Mouse (Mus musculus) ES-Bruce4 (cell line): ENCODE measurements around the gene Cap2. TPM values are rescaled to one million over a fixed set of nuclear protein-coding genes. Genes with fewer than 3 reads are reported as not detected.

Experiments used
- H3K27ac ChIP-seq: 2 replicates; pipeline ENCODE4 v1.5.1; 2012; ENCODE audit warnings: low read length, inconsistent platforms; ENCODE audit not compliant: insufficient read depth
- H3K27me3 ChIP-seq: 2 replicates; pipeline ENCODE4 v1.6.1; 2012; ENCODE audit warnings: mild to moderate bottlenecking, low read length, inconsistent platforms; ENCODE audit not compliant: control insufficient read depth, poor library complexity, insufficient read depth, severe bottlenecking
- H3K36me3 ChIP-seq: 2 replicates; pipeline ENCODE4 v1.6.1; 2012; ENCODE audit warnings: inconsistent platforms, mild to moderate bottlenecking, low read length, moderate library complexity; ENCODE audit not compliant: control insufficient read depth, poor library complexity, insufficient read depth, severe bottlenecking
- H3K4me1 ChIP-seq: one replicate; pipeline ENCODE4 v1.8.1; 2011; ENCODE audit warnings: low read length; ENCODE audit not compliant: control insufficient read depth, insufficient read depth
- H3K4me3 ChIP-seq: 2 replicates; pipeline ENCODE4 v1.5.1; 2011; ENCODE audit warnings: low read depth, mild to moderate bottlenecking, low read length
- H3K9ac ChIP-seq: 2 replicates; pipeline ENCODE4 v1.6.1; 2012; ENCODE audit warnings: low read depth, mild to moderate bottlenecking, inconsistent platforms; ENCODE audit not compliant: poor library complexity, severe bottlenecking
- H3K9me3 ChIP-seq: replicated peaks from 2 replicates; pipeline ENCODE4 v1.6.1; 2012; ENCODE audit warnings: mild to moderate bottlenecking, low read length, inconsistent platforms; ENCODE audit not compliant: control insufficient read depth, poor library complexity, insufficient read depth, severe bottlenecking
- CTCF ChIP-seq: IDR thresholded peaks from one replicate; pipeline ENCODE4 v1.8.1; 2011; ENCODE audit warnings: low read depth, low read length
- EP300 ChIP-seq: IDR thresholded peaks from 2 replicates; pipeline ENCODE4 v1.6.1; 2011; ENCODE audit warnings: low read depth, low read length; ENCODE audit not compliant: insufficient read depth
- POLR2A ChIP-seq: IDR thresholded peaks from one replicate; pipeline ENCODE4 v1.8.1; 2011; ENCODE audit warnings: low read length; ENCODE audit not compliant: insufficient read depth
- polyA plus RNA-seq: library from polyadenylated mRNA; stranded (reverse); fragments of >200 nt; gene quantifications from 2 replicates; pipeline ENCODE4 v1.2.4, GENCODE M21; 2011; ENCODE audit warnings: low read depth; ENCODE audit not compliant: missing spikeins, insufficient read depth, insufficient read length

Cap2 gene
- polyA plus RNA-seq, 1 experiment: 0.81 TPM

- Histone ChIP-seq H3K4me1 (no peaks in the 10 kb centered on the region), H3K36me3 (no peaks in the 10 kb centered on the region), H3K27ac (no peak overlapping the region), H3K9ac (no peak overlapping the region), H3K4me3 (no peak overlapping the region), H3K9me3 (no peaks in the 10 kb centered on the region), H3K27me3 (no peaks in the 10 kb centered on the region)
- TF ChIP-seq POLR2A: no peak
- no peak for TF ChIP-seq EP300
- no peak for TF ChIP-seq CTCF
Observed at GRCm38 (mm10) chr13:46548600-46549179, 47.0 kb downstream of the Cap2 start.

GRCm38 (mm10) chr13:46550627-46551026 is 49.0 kb downstream of the Cap2 start:
- Histone ChIP-seq H3K27me3 (no peaks in the 10 kb centered on the region), H3K9me3 (no peaks in the 10 kb centered on the region), H3K4me1 (no peaks in the 10 kb centered on the region), H3K36me3 (no peaks in the 10 kb centered on the region), H3K27ac (no peak overlapping the region), H3K4me3 (no peak overlapping the region), H3K9ac (no peak overlapping the region)
- no peak for TF ChIP-seq EP300
- TF ChIP-seq POLR2A: no peak
- TF ChIP-seq CTCF: no peak

- H3K27ac ChIP-seq: no peak overlapping the region
- no peak for TF ChIP-seq POLR2A
- no peak overlapping the region for H3K9ac ChIP-seq
- no peaks in the 10 kb centered on the region for H3K36me3 ChIP-seq
- no peaks in the 10 kb centered on the region for H3K4me1 ChIP-seq
- no peaks in the 10 kb centered on the region for H3K27me3 ChIP-seq
- H3K4me3 ChIP-seq: no peak overlapping the region
- H3K9me3 ChIP-seq: no peaks in the 10 kb centered on the region
Observed at GRCm38 (mm10) chr13:46554736-46555135, 53.1 kb downstream of the Cap2 start.

- H3K27ac ChIP-seq: no peak overlapping the region
Observed at GRCm38 (mm10) chr13:46565913-46566312, 64.3 kb downstream of the Cap2 start.

GRCm38 (mm10) chr13:46569469-46569868 is 67.8 kb downstream of the Cap2 start:
- H3K4me1 ChIP-seq: no peaks in the 10 kb centered on the region
- H3K9ac ChIP-seq: no peak overlapping the region
- no peak overlapping the region for H3K4me3 ChIP-seq
- no peaks in the 10 kb centered on the region for H3K9me3 ChIP-seq
- H3K36me3 ChIP-seq: no peaks in the 10 kb centered on the region
- no peaks in the 10 kb centered on the region for H3K27me3 ChIP-seq
- H3K27ac ChIP-seq: no peak overlapping the region
- TF ChIP-seq CTCF (no peak), POLR2A (no peak), EP300 (no peak)

More at GRCm38 (mm10) chr13:46565913-46566312, 64.3 kb downstream of the Cap2 start:
- TF ChIP-seq EP300 (no peak), CTCF (no peak), POLR2A (no peak)
- H3K36me3 ChIP-seq: no peaks in the 10 kb centered on the region
- H3K4me3 ChIP-seq: no peak overlapping the region
- H3K9ac ChIP-seq: no peak overlapping the region
- no peaks in the 10 kb centered on the region for H3K4me1 ChIP-seq
- no peaks in the 10 kb centered on the region for H3K27me3 ChIP-seq
- H3K9me3 ChIP-seq: no peaks in the 10 kb centered on the region

GRCm38 (mm10) chr13:46571141-46571592 is 69.5 kb downstream of the Cap2 start:
- H3K27me3 ChIP-seq: no peaks in the 10 kb centered on the region
- no peak overlapping the region for H3K9ac ChIP-seq
- H3K4me3 ChIP-seq: no peak overlapping the region
- H3K27ac ChIP-seq: no peak overlapping the region
- TF ChIP-seq EP300 (no peak), POLR2A (no peak), CTCF (no peak)
- 0 out of 2 replicates have a peak, but pooled peaks cover 2% of the 10 kb centered on the region for H3K9me3 ChIP-seq
- H3K4me1 ChIP-seq: no peaks in the 10 kb centered on the region
- no peaks in the 10 kb centered on the region; the same call in 1 of the 2 replicates for H3K36me3 ChIP-seq
